In genomic region chr11:112154712-112155319, GRCm38 (mm10) we compare ENCODE assay signal across 10 mouse cellular contexts.
DNase-seq lines count a peak whose midpoint lies in the region; ATAC-seq and TF ChIP-seq lines count a peak whose summit lies in the region.
"Had no signal": no experiment of that assay in that cellular context is flagged by ENCODE, and none has a peak within 500 bp of the region (broad histone marks: within the 10 kb centered on the region; RNA-seq: fewer than 3 reads in every experiment).

No protein-coding gene starts in this region.

- DNase-seq in limb, embryonic 10.5 days (ENCODE audit: low spot score): no peak
- DNase-seq in spleen, postnatal 36 days (ENCODE audit: low spot score in 2 of 2): no peak
- DNase-seq in layer of hippocampus, adult 2 months (ENCODE audit: low spot score in 2 of 2): no peak
- DNase-seq: cerebellum, postnatal 36 days; lung, postnatal 14 days had no signal

- no peak overlapping the region for H3K27ac ChIP-seq in forebrain, embryonic 12.5 days
- H3K27ac ChIP-seq in forebrain, embryonic 16.5 days (ENCODE audit: low read length): no peak overlapping the region
- peak overlapping the region; percentile 18; the same call in 1 of the 2 replicates for H3K27ac ChIP-seq in limb, embryonic 12.5 days
- H3K27ac ChIP-seq in limb, embryonic 10.5 days: no peak overlapping the region
- H3K27ac ChIP-seq in intestine, embryonic 16.5 days (ENCODE audit: low read length): no peak overlapping the region
- H3K27ac ChIP-seq in neural tube, embryonic 13.5 days (replicated peaks): no peak overlapping the region
- H3K27ac ChIP-seq in layer of hippocampus, adult 2 months: no peak overlapping the region

- H3K36me3 ChIP-seq in forebrain, embryonic 12.5 days (replicated peaks): no peaks in the 10 kb centered on the region
- H3K36me3 ChIP-seq in forebrain, embryonic 16.5 days (ENCODE audit: control insufficient read depth, insufficient read depth): no peaks in the 10 kb centered on the region
- H3K36me3 ChIP-seq in limb, embryonic 12.5 days: no peaks in the 10 kb centered on the region
- H3K36me3 ChIP-seq in limb, embryonic 10.5 days: no peaks in the 10 kb centered on the region
- no peaks in the 10 kb centered on the region for H3K36me3 ChIP-seq in intestine, embryonic 16.5 days (ENCODE audit: control insufficient read depth, insufficient read depth, low read length)
- H3K36me3 ChIP-seq in neural tube, embryonic 13.5 days: no peaks in the 10 kb centered on the region

- no peak overlapping the region for H3K9ac ChIP-seq in forebrain, embryonic 12.5 days
- H3K9ac ChIP-seq in forebrain, embryonic 16.5 days (replicated peaks; ENCODE audit: low read depth, low read length): no peak overlapping the region
- H3K9ac ChIP-seq in limb, embryonic 12.5 days (replicated peaks): no peak overlapping the region
- H3K9ac ChIP-seq in intestine, embryonic 16.5 days (ENCODE audit: low read depth, low read length): no peak overlapping the region
- no peak overlapping the region for H3K9ac ChIP-seq in neural tube, embryonic 13.5 days

- 70% methylated on average over 11 of the region's 11 CpGs for WGBS in forebrain, embryonic 12.5 days
- WGBS in forebrain, embryonic 16.5 days: 63% methylated on average over 11 of the region's 11 CpGs
- WGBS in limb, embryonic 12.5 days: 41% methylated on average over 11 of the region's 11 CpGs
- 60% methylated on average over 11 of the region's 11 CpGs for whole genome bisulfite sequencing in limb, embryonic 10.5 days
- WGBS in intestine, embryonic 16.5 days: 32% methylated on average over 11 of the region's 11 CpGs
- WGBS in neural tube, embryonic 13.5 days: 59% methylated on average over 11 of the region's 11 CpGs

- TF ChIP-seq CTCF in layer of hippocampus, adult 2 months (conservative IDR thresholded peaks at IDR 0.05): no peak

- H3K27me3 ChIP-seq in forebrain, embryonic 12.5 days: no peaks in the 10 kb centered on the region
- no peaks in the 10 kb centered on the region for H3K27me3 ChIP-seq in forebrain, embryonic 16.5 days (replicated peaks; ENCODE audit: control insufficient read depth, insufficient read depth, low read length)
- H3K27me3 ChIP-seq in limb, embryonic 12.5 days: no peaks in the 10 kb centered on the region
- H3K27me3 ChIP-seq in limb, embryonic 10.5 days (ENCODE audit: low read depth, poor library complexity, severe bottlenecking): no peaks in the 10 kb centered on the region
- H3K27me3 ChIP-seq in intestine, embryonic 16.5 days (replicated peaks; ENCODE audit: control insufficient read depth, insufficient read depth, low read length): no peaks in the 10 kb centered on the region
- H3K27me3 ChIP-seq in neural tube, embryonic 13.5 days: no peaks in the 10 kb centered on the region

- ATAC-seq in forebrain, embryonic 12.5 days (ENCODE audit: low FRiP score): no peak
- no peak for ATAC-seq in forebrain, embryonic 16.5 days
- no peak for ATAC-seq in limb, embryonic 12.5 days (ENCODE audit: insufficient number of reproducible peaks, insufficient read depth, low FRiP score, low TSS enrichment, low read depth)
- 0 out of 2 replicates have a peak, but pooled peaks have one; percentile 23 for ATAC-seq in intestine, embryonic 16.5 days
- ATAC-seq in neural tube, embryonic 13.5 days (ENCODE audit: low read depth): no peak

- peaks cover 11% of the 10 kb centered on the region for H3K4me1 ChIP-seq in forebrain, embryonic 12.5 days
- H3K4me1 ChIP-seq in forebrain, embryonic 16.5 days (replicated peaks; ENCODE audit: control insufficient read depth, insufficient read depth, low read length): peaks cover 7% of the 10 kb centered on the region
- H3K4me1 ChIP-seq in limb, embryonic 12.5 days (replicated peaks): peaks cover 18% of the 10 kb centered on the region
- H3K4me1 ChIP-seq in limb, embryonic 10.5 days: peaks cover 17% of the 10 kb centered on the region
- peaks cover 5% of the 10 kb centered on the region; the same call in 1 of the 2 replicates for H3K4me1 ChIP-seq in intestine, embryonic 16.5 days (ENCODE audit: control insufficient read depth, insufficient read depth, low read length)
- peaks cover 10% of the 10 kb centered on the region for H3K4me1 ChIP-seq in neural tube, embryonic 13.5 days (replicated peaks)

- H3K9me3 ChIP-seq in forebrain, embryonic 12.5 days: 0 out of 2 replicates have a peak, but pooled peaks cover 4% of the 10 kb centered on the region
- no peaks in the 10 kb centered on the region for H3K9me3 ChIP-seq in forebrain, embryonic 16.5 days (ENCODE audit: control insufficient read depth, low read length)
- 0 out of 2 replicates have a peak, but pooled peaks cover 4% of the 10 kb centered on the region for H3K9me3 ChIP-seq in limb, embryonic 12.5 days
- no peaks in the 10 kb centered on the region for H3K9me3 ChIP-seq in limb, embryonic 10.5 days (replicated peaks)
- no peaks in the 10 kb centered on the region for H3K9me3 ChIP-seq in intestine, embryonic 16.5 days (ENCODE audit: control insufficient read depth, low read length)
- no peaks in the 10 kb centered on the region for H3K9me3 ChIP-seq in neural tube, embryonic 13.5 days

- no peak overlapping the region for H3K4me3 ChIP-seq in forebrain, embryonic 12.5 days (replicated peaks)
- H3K4me3 ChIP-seq in forebrain, embryonic 16.5 days (replicated peaks; ENCODE audit: low read length): no peak overlapping the region
- no peak overlapping the region for H3K4me3 ChIP-seq in limb, embryonic 12.5 days (replicated peaks)
- H3K4me3 ChIP-seq in limb, embryonic 10.5 days: no peak overlapping the region
- H3K4me3 ChIP-seq in intestine, embryonic 16.5 days (ENCODE audit: low read length): peak overlapping the region; percentile 17; the same call in 1 of the 2 replicates
- no peak overlapping the region for H3K4me3 ChIP-seq in neural tube, embryonic 13.5 days
- no peak overlapping the region for H3K4me3 ChIP-seq in layer of hippocampus, adult 2 months

- 0 out of 2 replicates have a peak overlapping the region, but pooled peaks have one; percentile 19 for H3K4me2 ChIP-seq in forebrain, embryonic 12.5 days
- H3K4me2 ChIP-seq in forebrain, embryonic 16.5 days (ENCODE audit: low read length): no peak overlapping the region
- peak overlapping the region; percentile 15; the same call in 1 of the 2 replicates for H3K4me2 ChIP-seq in limb, embryonic 12.5 days
- peak overlapping the region; percentile 45 for H3K4me2 ChIP-seq in intestine, embryonic 16.5 days (ENCODE audit: low read depth, low read length)
- peak overlapping the region; percentile 29 for H3K4me2 ChIP-seq in neural tube, embryonic 13.5 days
